Mouse (Mus musculus) thymus, postnatal 14 days (tissue): Measurements from ENCODE around the gene Apoc1.

Experiments used
- DNase-seq: peaks from one replicate; pipeline ENCODE4 v3.0.0; 2021

Gene Apoc1

GRCm38 (mm10) chr7:19691873-19692865 is at the start of gene Apoc1:
TSS of gene Apoc1 (minus strand) at chr7:19692660.
- no peak for DNase-seq

DNA sequence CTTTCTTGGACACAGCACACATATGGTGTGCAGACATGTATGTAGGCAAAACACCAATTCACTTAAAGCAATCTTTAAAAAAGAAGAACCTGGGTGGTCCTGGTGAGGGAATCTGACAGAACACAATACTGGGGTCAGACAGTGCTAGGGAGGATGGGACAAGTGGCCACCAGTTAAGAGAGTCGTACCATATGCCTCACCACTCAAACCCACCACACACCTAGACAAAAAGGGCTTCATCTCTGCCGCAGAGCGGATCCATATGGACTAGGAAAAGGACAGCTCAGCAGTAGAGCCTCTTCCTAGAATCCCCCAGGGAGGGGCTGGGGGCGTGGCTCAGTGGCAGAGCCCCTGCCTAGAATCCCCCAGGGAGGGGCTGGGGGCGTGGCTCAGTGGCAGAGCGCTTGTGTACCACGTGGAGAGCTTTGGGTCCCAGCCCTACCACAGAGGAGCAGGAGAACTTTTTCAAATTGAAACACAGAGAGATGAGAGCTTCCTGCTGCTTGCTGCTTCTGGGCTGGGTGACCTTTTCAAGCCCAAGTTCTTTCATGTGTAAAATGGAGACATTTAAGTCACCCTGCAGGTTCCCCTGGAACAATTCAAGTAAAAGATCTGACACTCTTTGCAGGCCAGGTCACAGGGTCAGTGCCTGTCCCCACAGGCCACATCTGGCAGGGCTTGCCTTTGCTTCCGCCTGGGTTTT is 49.0 kb upstream of the Apoc1 start:
- peak; percentile 17 for DNase-seq

DNA sequence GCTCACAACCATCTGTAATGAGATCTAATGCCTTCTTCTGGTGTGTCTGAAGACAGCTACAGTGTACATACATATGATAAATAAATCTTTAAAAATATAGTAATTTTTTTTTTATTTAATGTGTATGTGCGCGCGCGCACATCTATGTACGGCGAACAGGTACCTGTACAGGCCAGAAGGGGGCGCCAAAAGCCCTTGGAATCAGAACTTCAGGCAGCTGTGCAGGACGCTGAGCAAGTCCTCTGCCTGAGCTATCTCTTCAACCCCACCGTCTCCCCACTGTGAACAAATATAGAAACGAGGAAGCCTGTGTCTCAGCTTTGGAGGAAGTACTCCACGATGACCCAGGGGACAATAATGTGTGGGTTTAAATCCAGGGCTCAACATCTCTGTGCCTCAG is 47.8 kb upstream of the Apoc1 start:
- DNase-seq = peak; percentile 14

DNA sequence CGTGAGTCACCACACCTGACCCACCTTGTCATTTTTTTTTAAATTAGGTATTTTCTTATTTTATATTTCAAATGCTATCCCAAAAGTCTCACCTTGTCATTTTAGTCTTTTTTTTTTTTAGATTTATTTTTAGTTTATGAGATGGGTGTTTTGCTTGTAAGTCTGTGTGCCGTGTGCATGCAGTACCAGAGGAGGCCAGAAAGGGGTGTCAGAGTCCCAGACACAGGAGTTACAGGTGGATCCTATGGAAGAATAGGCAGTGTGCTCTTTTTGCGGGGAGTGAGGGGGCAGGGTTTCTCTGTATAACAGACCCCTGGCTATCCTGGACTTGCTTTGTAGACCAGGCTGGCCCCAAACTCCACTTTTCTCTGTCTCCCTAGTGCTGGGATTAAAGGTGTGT is 46.3 kb upstream of the Apoc1 start:
- DNase-seq = no peak

- no peak for DNase-seq
Measured at GRCm38 (mm10) chr7:19736389-19737057, 44.1 kb upstream of the Apoc1 start.

DNA sequence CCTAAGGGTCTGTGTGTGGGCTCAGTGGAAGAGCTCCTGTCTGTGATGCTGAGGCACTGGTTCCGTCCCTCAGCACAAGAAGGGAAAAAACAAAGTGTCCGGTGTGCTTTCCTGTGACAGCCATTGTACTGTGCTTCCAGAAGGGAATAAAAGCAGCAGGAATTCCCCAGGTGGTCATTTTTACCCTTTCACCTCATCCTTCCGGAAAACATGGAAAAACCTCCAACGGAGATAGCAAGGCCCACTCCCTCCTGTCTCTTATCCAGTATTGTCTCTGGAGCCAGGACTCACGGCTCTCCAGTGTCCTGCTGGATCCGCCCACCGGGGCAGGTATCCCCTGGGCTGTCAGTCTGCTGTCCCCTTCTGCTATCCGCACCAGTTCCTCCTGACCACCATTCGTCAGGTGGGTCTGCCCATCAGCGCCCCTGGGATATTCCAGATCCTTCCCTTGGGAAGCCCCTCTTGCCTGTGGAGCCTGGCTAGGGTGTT is 41.8 kb upstream of the Apoc1 start:
- DNase-seq = no peak

DNA sequence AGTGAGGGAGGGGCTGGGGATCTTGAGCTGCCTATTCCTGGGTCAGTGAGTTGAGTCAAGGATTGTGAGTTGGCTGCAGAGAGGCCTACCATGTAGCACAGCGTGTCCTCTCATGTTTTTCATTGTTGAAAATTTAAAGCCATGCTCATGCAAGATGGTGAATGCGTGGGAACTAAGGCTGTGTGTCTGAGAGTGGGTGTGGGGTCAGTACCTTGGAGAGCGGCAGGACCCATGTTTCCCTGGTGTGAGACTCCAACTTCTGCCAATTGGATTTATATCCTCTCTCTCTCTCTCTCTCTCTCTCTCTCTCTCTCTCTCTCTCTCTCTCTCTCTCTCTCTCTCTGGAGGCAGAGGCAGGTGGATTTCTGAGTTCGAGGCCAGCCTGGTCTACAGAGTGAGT is 34.1 kb upstream of the Apoc1 start:
- DNase-seq = no peak

- DNase-seq = no peak
Measured at GRCm38 (mm10) chr7:19724167-19724566, 31.7 kb upstream of the Apoc1 start.

GRCm38 (mm10) chr7:19722754-19723195 is 30.3 kb upstream of the Apoc1 start:
- no peak for DNase-seq

- no peak for DNase-seq
Measured at GRCm38 (mm10) chr7:19719200-19719599, 26.7 kb upstream of the Apoc1 start.

- no peak for DNase-seq
Measured at GRCm38 (mm10) chr7:19718297-19718952, 26.0 kb upstream of the Apoc1 start.

GRCm38 (mm10) chr7:19717346-19717745 is 24.9 kb upstream of the Apoc1 start:
- DNase-seq = no peak

DNA sequence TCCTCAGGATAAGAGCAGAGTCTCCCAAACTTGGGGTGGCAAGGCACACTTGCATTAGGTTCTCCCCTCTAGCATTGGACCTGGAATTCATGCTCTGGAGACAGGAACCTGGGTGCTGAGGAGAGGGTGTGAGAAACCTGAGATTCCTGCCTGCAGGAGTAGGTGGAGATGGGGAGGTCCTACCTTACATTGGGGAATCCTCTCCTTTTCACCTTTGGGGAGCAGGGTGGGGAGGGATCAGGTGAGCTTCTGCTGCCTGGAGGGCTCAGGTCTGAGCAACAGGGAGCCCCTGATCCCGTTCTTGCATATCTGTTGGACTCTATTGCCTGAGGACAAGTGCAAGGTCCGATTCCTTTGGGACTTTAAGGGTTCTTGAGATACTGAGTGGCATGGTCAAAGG is 24.4 kb upstream of the Apoc1 start:
- DNase-seq = no peak

DNA sequence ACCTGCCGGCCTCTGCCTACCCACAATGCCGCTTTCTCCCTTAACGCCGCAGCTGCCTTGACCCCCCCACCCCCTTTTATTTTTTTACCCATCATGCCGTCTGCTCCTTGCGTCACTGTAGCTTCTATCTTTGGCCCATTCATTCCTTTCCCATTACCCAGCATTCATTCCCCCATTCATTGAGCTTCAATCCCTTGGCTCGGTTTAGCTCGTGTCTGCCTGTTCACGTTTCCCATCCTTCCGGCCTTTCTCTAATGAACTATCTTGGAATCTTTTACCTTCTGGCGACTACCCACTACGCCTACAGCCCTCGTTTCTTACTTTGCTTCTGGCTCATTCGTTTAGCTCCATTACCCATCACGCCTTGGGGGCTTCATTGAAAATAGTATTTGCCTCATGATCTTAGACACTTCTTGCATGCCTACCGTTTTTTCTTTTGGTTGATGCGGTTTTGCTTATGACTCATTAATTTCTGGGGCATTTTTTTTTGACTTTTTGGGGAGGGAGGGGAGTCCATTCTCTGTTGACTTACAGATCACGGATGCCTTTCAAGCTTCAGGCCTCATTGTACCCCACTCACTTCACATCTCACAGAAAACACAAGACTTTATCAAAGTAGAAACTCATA is 23.7 kb upstream of the Apoc1 start:
- DNase-seq = no peak

DNA sequence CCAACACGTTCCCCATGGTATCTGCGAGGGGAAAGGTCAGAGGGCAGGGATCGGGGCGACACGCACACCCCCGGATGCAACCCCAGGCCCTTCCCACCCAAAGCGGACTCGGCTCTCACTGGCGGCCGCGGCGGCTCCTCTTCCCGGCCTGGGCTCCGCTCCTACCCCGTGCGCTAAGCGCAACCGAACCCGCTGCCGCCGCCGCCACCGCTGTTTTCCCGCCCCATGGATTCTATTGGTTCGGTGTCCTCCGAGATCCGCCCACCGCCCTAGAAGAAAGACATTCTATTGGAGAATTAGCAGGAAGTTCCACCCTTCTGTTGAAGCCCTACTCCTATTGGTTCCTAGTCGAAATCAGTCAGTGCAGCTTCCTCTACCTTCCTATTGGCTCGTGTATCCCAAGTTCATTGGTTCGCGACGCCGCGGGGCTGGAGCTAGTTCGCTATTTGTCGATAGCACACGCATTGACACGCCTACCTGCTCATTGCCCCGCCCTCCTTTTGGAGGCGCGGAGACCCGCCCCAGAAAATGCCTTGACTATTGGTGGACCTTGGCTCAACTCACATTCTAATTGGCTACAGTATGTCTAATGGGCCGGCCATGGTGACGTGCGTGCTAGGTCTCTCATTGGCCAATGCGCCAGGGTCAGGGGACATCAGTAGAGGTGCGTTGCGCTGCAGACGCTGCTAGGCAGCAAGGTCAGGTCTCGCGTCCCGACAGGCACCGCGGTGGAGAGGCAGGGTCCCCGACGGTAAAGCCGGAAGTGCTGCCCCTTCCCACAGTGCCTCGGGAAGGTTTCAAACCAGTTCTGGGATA is 23.0 kb upstream of the Apoc1 start, which contains the start of gene Tomm40:
TSS of gene Tomm40 (minus strand) at position 200 of the 816 bp plus-strand sequence.
- DNase-seq = peak; percentile 98

DNA sequence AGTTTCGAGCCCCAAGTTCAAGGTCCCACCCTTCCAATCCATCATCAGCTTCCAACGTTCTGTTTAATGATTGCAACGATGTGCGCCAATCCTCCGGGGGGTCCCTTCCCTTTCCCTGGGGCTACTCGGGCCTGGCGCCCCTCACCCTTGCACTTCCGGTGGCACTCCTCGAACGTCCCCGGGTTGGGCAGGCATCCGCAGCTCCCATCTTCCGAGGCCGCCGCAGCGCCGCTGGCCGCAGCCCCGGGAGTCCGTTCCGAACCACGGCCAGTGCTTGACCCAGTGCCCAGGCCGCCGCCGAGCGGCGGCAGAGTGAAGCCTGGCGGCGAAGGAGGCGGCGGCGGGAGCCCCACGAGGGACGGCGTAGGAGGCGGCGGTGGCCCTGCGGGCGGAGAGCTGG is 22.4 kb upstream of the Apoc1 start:
- DNase-seq = no peak

DNA sequence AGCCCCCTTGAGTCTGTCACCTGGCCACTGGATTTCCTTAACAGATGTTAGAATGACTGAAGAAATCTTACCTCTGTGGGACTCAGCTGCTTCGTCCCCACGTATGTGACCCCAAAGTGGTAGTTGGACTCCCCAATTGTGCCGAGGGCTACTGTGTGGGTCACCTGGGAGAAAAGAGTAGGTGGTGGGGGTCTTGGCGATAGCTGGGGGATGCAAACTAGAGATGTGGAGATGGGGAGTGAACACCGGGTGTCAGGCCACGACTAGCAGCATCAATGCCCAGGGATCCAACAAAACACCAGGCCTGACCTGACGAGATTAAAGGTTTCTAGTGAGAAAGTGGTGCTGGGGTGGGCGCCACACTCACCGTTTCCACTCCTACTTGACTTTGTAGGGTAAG is 21.1 kb upstream of the Apoc1 start:
- no peak for DNase-seq

DNA sequence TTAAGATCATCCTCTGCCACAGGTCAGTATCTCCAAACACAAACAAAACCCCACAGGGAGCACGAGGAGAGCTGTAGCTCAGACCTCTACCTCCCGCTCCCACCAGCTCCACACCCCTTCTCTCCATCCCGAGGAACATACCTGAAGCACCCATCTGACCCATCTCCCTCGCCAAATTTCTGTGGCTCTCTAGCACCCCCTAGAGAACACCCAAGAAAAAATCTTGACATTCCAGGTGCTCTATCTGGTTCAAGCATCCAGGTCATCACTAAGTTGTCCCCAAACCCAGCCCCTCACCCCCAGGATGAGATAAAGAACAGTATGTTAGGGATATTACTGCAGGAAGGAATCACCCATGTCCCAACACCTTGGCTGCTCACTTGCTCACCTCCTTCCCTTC is 20.7 kb upstream of the Apoc1 start:
- peak; percentile 44 for DNase-seq

DNA sequence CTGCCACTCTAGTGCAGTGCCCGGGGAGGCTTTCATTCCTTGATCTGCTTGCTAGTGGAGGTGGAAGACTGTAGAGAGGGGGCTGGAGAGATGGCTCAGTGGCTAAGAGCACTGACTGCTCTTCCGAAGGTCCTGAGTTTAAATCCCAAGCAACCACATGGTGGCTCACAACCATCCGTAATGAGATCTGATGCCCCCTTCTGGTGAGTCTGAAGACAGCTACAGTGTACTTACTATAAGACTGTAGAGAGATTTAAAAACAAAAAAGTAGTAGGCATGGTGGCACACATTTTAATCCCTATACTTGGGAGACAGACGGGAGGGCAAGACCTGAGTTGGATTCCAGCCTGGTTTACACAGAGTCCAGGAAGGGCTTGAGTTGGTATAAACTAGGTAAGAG is 20.0 kb upstream of the Apoc1 start:
- no peak for DNase-seq

DNA sequence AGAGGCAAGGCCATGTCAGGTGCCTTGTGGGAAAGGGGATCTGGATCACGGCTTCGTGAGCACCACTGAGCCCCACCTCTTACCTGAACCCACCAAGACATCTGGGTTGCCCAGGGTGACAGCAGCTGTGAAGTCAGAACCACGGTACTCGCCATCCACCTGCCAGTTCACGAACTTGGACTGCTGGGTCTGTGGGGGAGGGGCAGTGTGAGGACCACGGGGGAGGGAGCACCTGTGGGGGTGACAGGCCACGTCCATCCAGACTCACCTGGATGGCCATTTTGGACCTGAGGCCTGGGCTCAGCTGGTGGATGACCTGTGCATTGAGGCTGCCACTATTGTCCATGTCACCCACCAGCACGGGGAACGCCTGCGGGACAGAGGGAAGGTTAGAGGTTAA is 18.2 kb upstream of the Apoc1 start:
- DNase-seq = no peak

- no peak for DNase-seq
Measured at GRCm38 (mm10) chr7:19705271-19705670, 12.8 kb upstream of the Apoc1 start.
